Mouse (Mus musculus) hematopoietic stem cell, adult 5-6 weeks (primary cell): ENCODE measurements around the gene Scpep1. TPM values are rescaled to one million over a fixed set of nuclear protein-coding genes. Genes with fewer than 3 reads are reported as not detected.

Source experiments
- ATAC-seq, 2 experiments: fragments of 125-278 bp in 1 of 2; replicated peaks in 1 of 2; 2 replicates each; pipeline ENCODE4 v1.8.0; 2016 to 2017; ENCODE audit warnings: inconsistent platforms in 2 of 2, mild to moderate bottlenecking in 2 of 2, moderate number of reproducible peaks in 2 of 2, low read depth in 1 of 2, moderate TSS enrichment in 1 of 2; ENCODE audit not compliant: low FRiP score in 2 of 2, poor library complexity in 2 of 2, severe bottlenecking in 2 of 2, insufficient read depth in 1 of 2, low TSS enrichment in 1 of 2
- total RNA-seq: library from RNA; stranded (forward); fragments of 172-1452, 232-1000 nt; gene quantifications from 2 replicates; pipeline ENCODE4 v1.2.3, GENCODE M21; 2017

The Scpep1 gene
- total RNA-seq, 1 experiment from 2014 or later = 13.4 TPM

- no peak for ATAC-seq
These were observed 15.6 kb downstream of the Scpep1 start for GRCm38 (mm10) chr11:88939634-88940033.

GRCm38 (mm10) chr11:88938770-88939169 lies 16.5 kb downstream of the Scpep1 start:
- no peak for ATAC-seq

- no peak for ATAC-seq
These were observed 17.4 kb downstream of the Scpep1 start for GRCm38 (mm10) chr11:88937886-88938285.

- ATAC-seq = no peak
These were observed 20.9 kb downstream of the Scpep1 start for GRCm38 (mm10) chr11:88934089-88935000.

- no peak for ATAC-seq
These were observed 22.2 kb downstream of the Scpep1 start for GRCm38 (mm10) chr11:88933030-88933429.

- ATAC-seq = no peak
These were observed 23.4 kb downstream of the Scpep1 start for GRCm38 (mm10) chr11:88931692-88932530.

- no peak for ATAC-seq
These were observed 28.7 kb downstream of the Scpep1 start for GRCm38 (mm10) chr11:88926566-88926965.

GRCm38 (mm10) chr11:88909388-88910036 lies 45.8 kb downstream of the Scpep1 start:
- no peak for ATAC-seq

- ATAC-seq = peak; percentile 78 to 80
These were observed 46.6 kb downstream of the Scpep1 start for GRCm38 (mm10) chr11:88908557-88909211.

GRCm38 (mm10) chr11:88907886-88908285 lies 47.4 kb downstream of the Scpep1 start:
- no peak for ATAC-seq

- no peak for ATAC-seq
These were observed 49.6 kb downstream of the Scpep1 start for GRCm38 (mm10) chr11:88905621-88906020.

- no peak for ATAC-seq
These were observed 51.2 kb downstream of the Scpep1 start for GRCm38 (mm10) chr11:88904080-88904479.

- no peak for ATAC-seq
These were observed 52.5 kb downstream of the Scpep1 start for GRCm38 (mm10) chr11:88902762-88903161.

- no peak for ATAC-seq
These were observed 53.9 kb downstream of the Scpep1 start for GRCm38 (mm10) chr11:88901341-88901802.

GRCm38 (mm10) chr11:88899561-88899960 lies 55.7 kb downstream of the Scpep1 start:
- no peak for ATAC-seq

- ATAC-seq = no peak
These were observed 56.9 kb downstream of the Scpep1 start for GRCm38 (mm10) chr11:88898380-88898763.
